Mouse (Mus musculus) limb, embryonic 10.5 days (tissue): ENCODE results near the gene Tars. TPM values are rescaled to one million over a fixed set of nuclear protein-coding genes. Genes with fewer than 3 reads are reported as not detected.

Experiments
- DNase-seq: peaks from one replicate; pipeline ENCODE4 v3.0.0-alpha.2; 2017; ENCODE audit warnings: low spot score
- H3K27ac ChIP-seq: fragments of 300-500 bp; sonication (generic); 2 replicates; pipeline ENCODE4 v1.5.1; 2016; ENCODE audit warnings: mild to moderate bottlenecking
- H3K27me3 ChIP-seq: fragments of 300-500 bp; sonication (generic); 2 replicates; pipeline ENCODE4 v1.6.1; 2016; ENCODE audit warnings: low read depth, mild to moderate bottlenecking; ENCODE audit not compliant: poor library complexity, severe bottlenecking
- H3K36me3 ChIP-seq: fragments of 300-500 bp; sonication (generic); 2 replicates; pipeline ENCODE4 v1.6.1; 2016; ENCODE audit warnings: mild to moderate bottlenecking, moderate library complexity
- H3K4me1 ChIP-seq: fragments of 300-500 bp; sonication (generic); 2 replicates; pipeline ENCODE4 v1.6.1; 2016
- H3K4me3 ChIP-seq: fragments of 300-500 bp; sonication (generic); 2 replicates; pipeline ENCODE4 v1.5.1; 2016; ENCODE audit warnings: mild to moderate bottlenecking, moderate library complexity
- H3K9me3 ChIP-seq: fragments of 300-500 bp; sonication (generic); replicated peaks from 2 replicates; pipeline ENCODE4 v1.6.1; 2016; ENCODE audit warnings: mild to moderate bottlenecking
- WGBS: fragments of 180-500 bp; shearing (Covaris S2); methylation state at CpG from one replicate; pipeline ENCODE4 v1.1.7; 2016; 5-methylcytosine and 5-hydroxymethylcytosine counted together
- polyA plus RNA-seq: library from polyadenylated mRNA; unstranded; fragments of >200 nt; fragmentation: Nextera tagmentation; extraction: Ambion mirVana; gene quantifications from 2 replicates; pipeline ENCODE4 v1.2.1, GENCODE M21; 2016

Gene Tars
- 78.7 and 79.1 TPM in 2 replicates for polyA plus RNA-seq

DNA sequence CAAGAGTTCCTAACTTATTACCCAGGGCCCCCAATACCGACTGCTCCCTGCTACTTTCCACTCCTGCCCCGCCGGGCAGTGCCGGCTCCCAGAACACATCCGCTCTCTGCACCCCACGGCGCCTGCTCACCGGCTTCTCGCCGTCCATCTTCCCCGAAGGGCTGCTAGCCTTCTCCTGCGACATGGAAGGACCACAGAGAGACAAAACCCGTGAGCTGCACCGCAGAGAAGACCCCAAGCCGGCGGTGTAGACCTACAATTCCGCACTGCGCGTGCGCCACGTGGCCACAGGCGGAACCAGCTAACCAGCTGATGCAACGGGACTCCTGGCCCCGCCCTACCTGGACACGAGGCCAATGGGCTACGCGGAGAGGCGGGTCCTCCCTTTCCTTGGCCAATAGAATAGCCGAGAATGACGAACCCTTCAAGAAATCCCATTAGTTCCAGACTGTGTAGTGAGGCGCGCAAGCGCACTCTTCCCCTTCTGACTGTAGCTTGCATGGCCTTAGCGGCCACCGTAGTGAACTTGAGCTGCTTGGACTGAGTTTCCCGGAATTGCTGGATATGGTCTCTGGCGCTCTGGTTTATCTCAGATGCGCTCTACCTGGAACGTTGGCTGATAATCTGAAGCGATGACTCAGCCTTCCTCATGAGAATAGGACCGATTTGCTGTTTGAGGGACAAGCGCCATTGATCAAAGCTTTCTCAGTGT lies at the start of gene Tars:
Gene Tars, minus strand, starts transcription at position 310 of the 712 bp plus-strand sequence.
- under 1% methylated on average over 42 of the region's 42 CpGs for WGBS
- DNase-seq: peak; percentile 94
- Histone ChIP-seq H3K4me3 (peak within 1 kb of the TSS; percentile 79), H3K9me3 (no peaks in the 10 kb centered on the region), H3K36me3 (peaks cover 24% of the 10 kb centered on the region), H3K27ac (peak within 1 kb of the TSS; percentile 87), H3K4me1 (peaks cover 11% of the 10 kb centered on the region), H3K27me3 (peaks cover 5% of the 10 kb centered on the region; the same call in 1 of the 2 replicates)

DNA sequence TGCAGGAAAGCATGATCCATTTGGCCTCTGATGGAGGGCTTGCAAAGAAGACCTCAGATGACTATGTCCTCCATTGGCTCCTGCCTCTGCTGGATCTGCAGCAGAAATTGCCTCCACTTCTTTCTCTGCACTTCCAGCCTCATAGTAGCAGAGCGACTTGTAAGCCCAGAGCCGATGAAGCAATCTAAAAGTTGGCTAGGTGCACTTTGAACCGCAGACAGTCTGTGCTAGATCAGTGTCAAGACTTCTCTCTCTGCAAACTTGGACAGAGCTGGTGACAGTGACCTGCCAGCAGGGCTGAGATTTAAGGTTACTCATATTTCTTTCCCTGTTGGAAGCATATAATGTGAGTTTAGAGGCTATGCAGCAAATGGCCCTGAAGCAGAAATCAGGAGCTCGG lies 37.9 kb upstream of the Tars start:
- Histone ChIP-seq H3K36me3 (no peaks in the 10 kb centered on the region), H3K27ac (no peak overlapping the region), H3K9me3 (no peaks in the 10 kb centered on the region), H3K4me3 (no peak overlapping the region), H3K27me3 (no peaks in the 10 kb centered on the region), H3K4me1 (no peaks in the 10 kb centered on the region)
- 95% methylated on average over 4 of the region's 4 CpGs for WGBS
- DNase-seq: no peak

- DNase-seq: no peak
- WGBS: 94% methylated on average over 15 of the region's 15 CpGs
Measured at GRCm38 (mm10) chr15:11436709-11437280, 37.3 kb upstream of the Tars start.

GRCm38 (mm10) chr15:11426899-11427298 lies 27.4 kb upstream of the Tars start:
- 86% methylated on average over 2 of the region's 2 CpGs for WGBS

More at GRCm38 (mm10) chr15:11436709-11437280, 37.3 kb upstream of the Tars start:
- no peaks in the 10 kb centered on the region for H3K4me1 ChIP-seq
- H3K4me3 ChIP-seq: no peak overlapping the region
- H3K36me3 ChIP-seq: no peaks in the 10 kb centered on the region
- no peaks in the 10 kb centered on the region for H3K27me3 ChIP-seq
- H3K9me3 ChIP-seq: no peaks in the 10 kb centered on the region
- H3K27ac ChIP-seq: no peak overlapping the region

DNA sequence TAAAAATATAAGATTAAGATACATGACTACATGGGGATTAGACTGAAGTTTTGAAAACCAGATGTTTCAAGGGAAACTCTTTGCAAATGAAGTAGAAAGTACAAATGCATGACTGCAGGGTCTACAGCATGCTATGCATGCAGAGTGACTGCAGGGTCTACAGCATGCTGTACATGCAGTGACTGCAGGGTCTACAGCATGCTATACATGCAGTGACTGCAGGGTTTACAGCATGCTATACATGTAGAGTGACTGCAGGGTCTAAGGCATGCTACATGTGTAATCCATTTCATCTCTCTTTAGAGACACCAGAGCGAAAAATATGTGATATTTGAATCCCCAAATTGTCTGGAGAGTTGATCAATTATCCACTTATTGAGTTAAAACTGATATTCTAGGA lies 14.0 kb upstream of the Tars start:
- H3K9me3 ChIP-seq: no peaks in the 10 kb centered on the region
- H3K4me3 ChIP-seq: no peak overlapping the region
- H3K27ac ChIP-seq: no peak overlapping the region
- 85% methylated on average over 1 of the region's 1 CpGs for WGBS
- no peak for DNase-seq
- 0 out of 2 replicates have a peak, but pooled peaks cover 2% of the 10 kb centered on the region for H3K4me1 ChIP-seq
- no peaks in the 10 kb centered on the region for H3K27me3 ChIP-seq
- H3K36me3 ChIP-seq: no peaks in the 10 kb centered on the region

More at GRCm38 (mm10) chr15:11426899-11427298, 27.4 kb upstream of the Tars start:
- no peak for DNase-seq
- Histone ChIP-seq H3K36me3 (no peaks in the 10 kb centered on the region), H3K27me3 (no peaks in the 10 kb centered on the region), H3K9me3 (no peaks in the 10 kb centered on the region), H3K27ac (no peak overlapping the region), H3K4me3 (no peak overlapping the region), H3K4me1 (no peaks in the 10 kb centered on the region)

DNA sequence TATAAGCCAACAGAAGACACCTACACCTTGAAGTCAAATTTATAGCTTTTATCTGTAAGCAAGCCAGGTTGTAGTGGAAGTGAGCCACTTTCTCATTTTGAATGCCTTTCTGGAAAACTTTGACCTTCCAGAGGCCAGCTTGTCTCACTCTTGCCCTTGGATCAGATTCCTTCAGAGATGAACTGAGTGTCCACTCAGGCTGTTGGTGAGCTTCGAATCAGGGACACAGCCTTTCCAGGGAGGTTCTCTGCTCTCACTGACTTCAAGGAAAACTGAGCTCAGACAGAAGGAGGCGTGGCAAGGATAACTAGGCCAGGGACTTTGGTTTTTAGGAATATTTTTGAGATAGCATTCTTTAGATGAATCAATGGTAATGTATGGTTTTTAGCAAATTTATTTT lies 13.1 kb upstream of the Tars start:
- no peak for DNase-seq
- Histone ChIP-seq H3K27me3 (no peaks in the 10 kb centered on the region), H3K27ac (no peak overlapping the region), H3K4me1 (0 out of 2 replicates have a peak, but pooled peaks cover 2% of the 10 kb centered on the region), H3K36me3 (no peaks in the 10 kb centered on the region), H3K4me3 (no peak overlapping the region), H3K9me3 (no peaks in the 10 kb centered on the region)
- WGBS: 85% methylated on average over 2 of the region's 2 CpGs

DNA sequence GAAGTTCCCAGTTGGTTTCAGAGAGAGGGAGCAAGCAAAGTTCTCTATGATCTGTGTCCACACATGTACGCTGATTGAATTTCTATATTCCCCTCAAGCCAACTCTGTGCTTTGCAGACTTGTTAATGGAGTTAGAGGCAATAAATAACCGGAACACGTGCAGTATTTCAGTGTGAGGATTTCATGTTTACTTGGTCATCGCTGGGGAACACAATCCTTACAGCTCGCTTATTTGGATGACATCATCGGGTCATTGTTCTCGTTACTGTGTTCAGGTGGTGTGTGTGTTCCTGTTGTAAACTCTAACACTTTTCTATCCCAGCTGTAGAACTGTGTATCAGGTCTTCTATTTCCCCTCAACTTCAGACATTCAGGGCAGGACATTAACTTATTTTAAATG lies 12.4 kb upstream of the Tars start:
- Histone ChIP-seq H3K27me3 (no peaks in the 10 kb centered on the region), H3K9me3 (no peaks in the 10 kb centered on the region), H3K4me3 (no peak overlapping the region), H3K27ac (no peak overlapping the region), H3K4me1 (0 out of 2 replicates have a peak, but pooled peaks cover 2% of the 10 kb centered on the region), H3K36me3 (no peaks in the 10 kb centered on the region)
- DNase-seq: no peak
- 81% methylated on average over 7 of the region's 7 CpGs for WGBS

- no peak overlapping the region for H3K4me3 ChIP-seq
- H3K36me3 ChIP-seq: no peaks in the 10 kb centered on the region
- no peaks in the 10 kb centered on the region for H3K9me3 ChIP-seq
- no peak overlapping the region for H3K27ac ChIP-seq
- DNase-seq: peak; percentile 55
- no peaks in the 10 kb centered on the region for H3K4me1 ChIP-seq
- WGBS: 41% methylated on average over 7 of the region's 7 CpGs
- peaks cover 5% of the 10 kb centered on the region; the same call in 1 of the 2 replicates for H3K27me3 ChIP-seq
Measured at GRCm38 (mm10) chr15:11408155-11408826, 8.8 kb upstream of the Tars start.

- whole genome bisulfite sequencing: 15% methylated on average over 8 of the region's 8 CpGs
- H3K27me3 ChIP-seq: peaks cover 5% of the 10 kb centered on the region; the same call in 1 of the 2 replicates
Measured at GRCm38 (mm10) chr15:11407381-11407780, 7.9 kb upstream of the Tars start.

GRCm38 (mm10) chr15:11406769-11407168 lies 7.3 kb upstream of the Tars start:
- no peaks in the 10 kb centered on the region for H3K9me3 ChIP-seq
- H3K36me3 ChIP-seq: no peaks in the 10 kb centered on the region
- H3K27me3 ChIP-seq: peaks cover 5% of the 10 kb centered on the region; the same call in 1 of the 2 replicates
- H3K27ac ChIP-seq: no peak overlapping the region
- peak; percentile 36 for DNase-seq
- H3K4me3 ChIP-seq: no peak overlapping the region
- 26% methylated on average over 9 of the region's 9 CpGs for WGBS
- H3K4me1 ChIP-seq: no peaks in the 10 kb centered on the region

More at GRCm38 (mm10) chr15:11407381-11407780, 7.9 kb upstream of the Tars start:
- Histone ChIP-seq H3K4me3 (no peak overlapping the region), H3K27ac (no peak overlapping the region), H3K9me3 (no peaks in the 10 kb centered on the region), H3K36me3 (no peaks in the 10 kb centered on the region), H3K4me1 (no peaks in the 10 kb centered on the region)
- peak; percentile 63 for DNase-seq

- no peaks in the 10 kb centered on the region for H3K9me3 ChIP-seq
- peak overlapping the region; percentile 87 for H3K27ac ChIP-seq
- H3K4me1 ChIP-seq: peaks cover 11% of the 10 kb centered on the region
- H3K4me3 ChIP-seq: peak overlapping the region; percentile 79
- 7% methylated on average over 10 of the region's 10 CpGs for WGBS
- H3K27me3 ChIP-seq: peaks cover 1% of the 10 kb centered on the region; the same call in 1 of the 2 replicates
- peaks cover 31% of the 10 kb centered on the region for H3K36me3 ChIP-seq
- no peak for DNase-seq
Measured at GRCm38 (mm10) chr15:11398676-11399350, 652 bp downstream of the Tars start.

DNA sequence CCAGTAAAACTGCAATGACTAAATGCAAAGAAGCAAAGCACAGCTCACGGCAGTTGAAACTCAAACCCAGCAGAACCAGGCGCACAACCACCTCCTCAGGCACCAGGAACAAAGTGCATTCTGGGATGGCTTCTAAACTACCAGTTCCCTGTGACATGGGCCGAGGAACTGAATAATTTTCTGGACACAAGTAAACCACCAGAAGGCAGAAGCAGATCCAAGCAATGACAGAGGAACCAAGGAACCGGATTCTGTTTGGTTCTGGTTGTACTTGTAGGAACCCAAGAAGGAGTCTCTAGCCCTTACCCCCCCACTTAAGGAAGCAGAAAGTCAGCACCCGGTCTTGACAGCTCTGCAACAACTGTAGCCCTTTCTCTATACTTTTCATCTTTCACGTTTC lies 3.0 kb downstream of the Tars start:
- H3K27me3 ChIP-seq: no peaks in the 10 kb centered on the region
- no peaks in the 10 kb centered on the region for H3K9me3 ChIP-seq
- 95% methylated on average over 6 of the region's 6 CpGs for WGBS
- no peak for DNase-seq
- H3K36me3 ChIP-seq: peaks cover 55% of the 10 kb centered on the region
- no peak overlapping the region for H3K27ac ChIP-seq
- H3K4me3 ChIP-seq: no peak overlapping the region
- peaks cover 11% of the 10 kb centered on the region for H3K4me1 ChIP-seq
